Mouse (Mus musculus) gastrocnemius, adult 8-10 months (tissue): ENCODE data around the gene 6030498E09Rik. TPM values are rescaled to one million over a fixed set of nuclear protein-coding genes. Genes with fewer than 3 reads are reported as not detected.

Source experiments
- DNase-seq, 2 experiments: peaks; one replicate each; pipeline ENCODE4 v3.0.0; 2022; ENCODE audit warnings: low spot score in 2 of 2
- microRNA-seq: library from miRNA; unstranded; fragments of <30 nt; microRNA quantifications from one replicate; pipeline ENCODE4 v1.2.0, GENCODE M21; 2022
- total RNA-seq, 4 experiments: library from RNA; stranded (reverse); gene quantifications; 2 replicates each; pipeline ENCODE4 v1.2.4; 2022

6030498E09Rik gene
- total RNA-seq: not detected

DNA sequence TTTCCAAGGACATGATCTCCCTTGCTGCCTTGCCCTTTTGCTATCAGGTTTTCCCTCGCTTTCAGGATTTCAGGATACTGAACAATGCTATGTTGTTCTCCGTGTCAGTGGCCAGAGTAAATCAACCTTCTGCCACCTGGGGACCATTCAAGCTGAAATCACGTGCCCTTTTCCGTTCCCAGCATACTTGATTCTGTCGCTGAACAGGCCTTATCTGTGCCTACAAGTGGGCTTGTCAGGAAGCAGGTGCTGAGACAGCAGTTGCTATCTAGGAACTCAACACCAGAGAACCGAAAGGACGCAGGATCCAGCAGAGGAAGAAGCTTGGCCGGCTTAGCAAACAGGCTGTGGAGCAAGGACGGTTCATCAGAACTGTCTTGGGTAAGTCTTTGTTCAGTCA is at the start of gene 6030498E09Rik:
TSS of gene 6030498E09Rik (plus strand) at position 194 of the 400 bp plus-strand sequence.
- DNase-seq: no peak

DNA sequence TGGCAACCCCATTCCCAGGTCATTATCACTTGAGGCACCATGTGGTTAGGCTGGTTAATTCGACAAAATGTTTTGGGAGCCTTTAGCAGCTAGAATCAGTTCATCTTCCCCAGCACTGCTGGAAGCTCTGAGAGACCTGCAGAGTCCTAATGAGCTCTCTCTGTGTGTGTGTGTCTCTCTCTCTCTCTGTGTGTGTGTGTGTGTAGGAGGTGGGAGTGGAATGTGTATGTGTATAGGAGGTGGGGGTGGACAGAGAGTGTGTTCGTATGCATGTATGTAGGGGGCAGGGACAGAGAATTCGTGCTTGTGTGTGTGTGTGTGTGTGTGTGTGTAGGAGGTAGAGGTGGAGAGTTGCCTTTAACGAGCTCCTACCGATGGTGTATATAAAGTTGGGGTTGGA is 42.4 kb upstream of the 6030498E09Rik start:
- no peak for DNase-seq

DNA sequence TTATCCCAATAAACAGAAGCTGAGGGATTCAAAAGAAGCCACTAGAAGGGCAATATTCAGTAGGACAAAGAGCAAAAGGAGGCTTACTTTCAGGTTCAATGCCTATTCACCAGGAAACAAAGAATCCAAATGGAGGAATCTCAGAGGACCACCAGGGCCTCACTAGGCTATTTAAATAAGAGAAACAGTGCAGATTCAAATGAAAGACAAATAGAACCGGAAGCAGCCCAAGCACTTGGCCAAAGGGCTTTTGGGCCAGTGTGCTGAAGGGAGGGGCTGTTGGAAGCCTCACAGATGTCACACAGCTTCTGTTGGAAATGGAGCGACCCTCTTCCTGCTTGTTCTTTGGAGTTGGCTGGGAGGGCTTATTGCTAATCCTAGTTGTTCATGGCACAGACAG is 41.8 kb upstream of the 6030498E09Rik start:
- DNase-seq: no peak

DNA sequence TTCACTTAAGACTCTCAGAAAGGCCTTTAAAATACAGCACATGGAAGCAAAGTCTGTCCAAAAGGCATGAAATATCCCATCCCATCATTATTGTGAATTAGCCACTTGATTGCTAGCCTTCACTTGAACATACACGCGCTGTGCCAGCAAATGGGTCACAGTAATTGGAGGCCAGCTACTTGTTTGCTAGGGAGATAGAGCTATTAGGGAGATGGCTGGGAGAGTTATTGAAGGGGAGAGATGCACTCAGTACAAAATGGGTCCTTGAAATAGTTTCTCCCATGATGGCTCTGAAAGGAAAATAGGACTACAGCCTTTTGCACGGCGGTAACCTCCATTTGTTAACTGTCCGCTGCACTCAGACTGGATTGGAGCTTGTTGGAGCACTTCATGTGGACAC is 38.8 kb upstream of the 6030498E09Rik start:
- DNase-seq: no peak

DNA sequence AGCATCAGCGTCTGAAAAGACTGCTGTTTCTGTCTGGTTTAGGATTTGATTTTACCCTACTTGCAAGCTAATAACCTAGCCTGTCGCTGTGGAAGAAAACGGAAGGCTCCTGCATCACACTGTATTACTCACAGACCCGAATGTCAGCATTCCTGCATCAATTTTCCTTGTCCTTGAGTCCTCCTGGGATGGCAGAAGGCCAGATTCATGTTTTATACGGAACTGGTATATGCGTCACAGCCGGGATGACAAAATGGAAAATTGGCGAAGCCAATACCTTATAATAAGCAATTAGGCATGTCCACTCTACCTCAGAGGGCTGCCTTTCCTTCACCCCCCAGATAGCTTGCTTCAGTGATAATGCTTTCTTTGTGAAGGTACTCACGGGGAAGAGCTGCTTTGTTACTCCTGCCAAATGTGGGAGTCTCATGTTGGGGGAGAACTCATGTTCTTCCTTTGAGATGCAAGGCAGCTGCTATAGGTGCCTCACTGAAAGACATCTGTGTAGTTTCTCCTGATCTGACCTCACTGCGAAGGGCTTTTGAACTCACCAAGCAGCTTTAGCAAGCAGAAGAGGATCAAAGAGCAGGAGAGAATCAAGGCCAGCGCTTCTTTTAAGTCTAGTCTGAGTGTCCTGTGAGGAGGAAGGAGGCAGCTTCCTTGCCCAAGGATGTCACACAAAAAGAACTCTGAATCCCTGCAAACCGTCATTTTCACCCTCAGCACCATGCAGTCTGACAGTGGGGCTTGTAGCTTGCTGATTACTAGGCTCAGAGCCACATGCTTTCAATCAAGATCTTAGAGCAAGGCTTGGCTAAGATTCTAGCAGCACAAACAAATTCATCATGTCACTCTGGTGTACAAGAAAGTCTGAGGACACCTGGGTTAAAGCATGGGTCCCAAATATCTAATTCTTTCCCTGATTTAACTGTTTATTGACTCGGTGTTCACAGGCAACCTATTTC is 37.3 kb upstream of the 6030498E09Rik start:
- no peak for DNase-seq

DNA sequence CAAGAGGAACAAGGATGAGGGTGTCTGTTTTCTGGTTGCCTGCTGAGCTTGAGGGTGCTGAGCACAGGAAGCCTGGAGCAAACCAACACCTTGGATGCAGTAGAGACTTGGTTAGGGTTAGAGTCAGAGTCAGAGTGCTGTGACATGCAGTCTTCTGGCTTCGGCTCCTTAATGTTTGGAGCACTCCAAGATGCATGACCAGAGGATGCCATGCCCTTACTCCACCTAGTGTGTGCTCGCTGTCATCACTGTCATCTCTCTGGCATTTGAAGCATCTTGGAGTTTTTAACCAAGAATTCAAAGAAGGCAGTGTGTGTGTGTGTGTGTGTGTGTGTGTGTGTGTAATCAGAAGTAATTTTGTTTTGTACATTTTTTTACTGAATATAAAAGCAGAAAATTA is 1.0 kb upstream of the 6030498E09Rik start:
- DNase-seq: no peak

DNA sequence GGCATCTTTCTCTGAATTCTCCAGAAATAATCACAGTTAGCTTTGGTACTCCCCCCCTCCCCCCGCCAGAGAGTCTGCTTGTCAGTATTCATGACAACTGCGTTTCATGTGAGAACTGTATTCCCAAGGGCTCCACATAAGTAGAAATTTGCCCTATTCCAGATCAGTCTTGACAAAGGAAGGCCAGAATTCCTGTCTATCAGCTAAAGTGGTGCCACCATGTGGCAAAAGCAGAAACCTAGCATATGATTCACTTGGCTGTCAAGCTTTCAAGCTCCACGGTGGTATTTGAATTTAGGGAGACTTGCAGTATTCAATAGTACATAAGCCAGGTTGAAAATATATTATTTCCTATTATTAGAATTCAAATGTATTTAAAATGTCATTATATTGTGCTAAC is 585 bp upstream of the 6030498E09Rik start:
- no peak for DNase-seq

DNA sequence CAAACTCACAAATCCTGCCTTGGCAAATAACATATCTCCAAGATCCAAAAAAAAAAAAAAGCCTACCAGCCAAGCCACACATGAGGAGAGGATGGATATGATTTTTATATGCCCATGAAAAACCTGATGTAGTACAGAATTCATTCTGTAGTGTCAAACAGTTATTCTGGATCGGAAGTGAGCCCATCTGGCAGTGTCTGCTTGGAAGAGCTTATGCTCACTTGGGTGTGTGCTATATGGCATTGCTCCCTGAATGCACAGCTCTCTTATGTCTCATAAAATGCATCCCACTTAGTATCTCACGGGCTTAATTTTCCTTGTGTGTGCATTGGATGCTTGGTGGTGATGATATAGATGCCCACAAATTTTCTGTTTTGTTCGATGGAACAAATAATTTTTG is 21.9 kb downstream of the 6030498E09Rik start:
- DNase-seq: no peak

DNA sequence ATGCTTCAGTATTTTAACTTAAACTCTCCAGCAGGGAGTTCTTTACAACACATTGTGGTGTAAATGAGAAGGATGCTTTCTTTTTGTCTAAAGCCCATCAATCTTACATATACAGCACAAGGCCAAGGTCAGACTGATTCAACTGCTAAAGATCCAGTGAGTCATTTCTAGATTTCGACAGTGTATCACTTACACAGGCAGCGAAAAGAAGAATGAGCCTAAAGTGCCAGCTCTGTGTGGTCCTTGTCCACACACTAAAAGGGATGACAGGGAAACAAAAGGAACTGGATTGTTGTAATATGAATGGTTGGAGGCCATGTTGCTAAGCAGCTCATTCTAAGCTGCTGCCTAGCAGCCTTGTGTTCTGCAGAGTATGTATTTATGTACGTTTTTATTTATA is 41.5 kb downstream of the 6030498E09Rik start:
- no peak for DNase-seq

DNA sequence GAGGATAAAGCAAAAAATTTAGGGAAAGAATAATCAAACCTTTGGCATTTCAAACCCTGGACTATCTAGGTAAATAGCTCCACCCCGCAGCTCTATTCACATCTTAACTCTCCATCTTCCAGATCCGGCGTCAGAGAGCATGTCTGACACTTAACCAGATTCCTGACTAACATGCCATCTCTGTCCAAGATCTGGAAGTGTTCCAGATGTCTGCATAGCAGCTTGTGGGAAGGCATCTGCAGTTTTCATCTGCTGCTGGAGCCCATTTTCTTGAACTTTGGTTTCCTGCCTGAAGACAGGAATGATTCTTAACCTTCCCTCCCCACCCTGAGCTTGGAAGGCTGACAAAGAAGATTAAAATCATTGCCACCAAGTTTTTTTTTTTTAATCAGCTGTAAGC is 44.4 kb downstream of the 6030498E09Rik start:
- no peak for DNase-seq

DNA sequence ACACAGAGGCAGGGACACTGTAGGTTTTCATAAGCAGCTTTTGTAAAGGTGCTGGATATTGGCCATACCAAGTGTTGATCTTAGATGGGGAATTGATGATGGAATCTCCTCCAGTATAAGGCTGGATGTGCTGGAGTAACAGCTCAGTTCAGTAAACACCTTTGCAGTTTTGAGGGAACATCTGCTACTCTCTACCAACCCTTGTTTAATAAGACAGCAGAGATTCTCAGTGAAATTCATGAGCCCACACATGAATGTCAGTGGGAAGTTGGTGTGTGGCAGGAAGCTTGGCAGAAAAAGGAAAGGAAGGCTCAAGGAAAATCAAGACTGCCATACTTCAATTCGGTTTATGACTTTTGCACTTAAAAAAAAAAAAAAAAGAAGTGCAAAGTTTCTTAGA is 186.1 kb downstream of the 6030498E09Rik start:
- DNase-seq: no peak

DNA sequence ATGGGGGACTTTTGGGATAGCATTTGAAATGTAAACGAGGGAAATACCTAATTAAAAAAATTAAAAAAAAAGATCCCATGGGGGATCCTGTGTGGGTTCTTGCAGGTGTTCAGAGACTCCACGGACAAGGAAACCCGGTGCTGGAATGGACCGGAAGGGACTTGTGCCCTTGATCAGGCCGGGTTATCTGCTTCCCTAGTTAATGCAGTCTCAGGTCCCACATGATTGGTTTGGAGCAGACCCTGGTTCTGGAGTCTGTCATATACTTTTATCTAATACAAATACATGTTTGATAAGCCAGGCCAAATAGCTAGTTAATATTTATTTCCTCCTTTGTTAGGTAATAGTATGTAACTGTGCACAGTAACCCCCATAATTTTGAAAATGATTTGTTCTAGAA is 223.8 kb downstream of the 6030498E09Rik start:
- DNase-seq: no peak

Small RNA genes lying within 50 kb of the gene (microRNA-seq; reads per million reads assigned to microRNA genes)
- not detected for gene Gm25642

Other genes starting within 250 kb of the 6030498E09Rik start
- 1 to 10 TPM; 7.9 to 9.3 (median 8.5) TPM for gene Cul4b, start 196.5 kb upstream of the 6030498E09Rik start, total RNA-seq
- 10 to 100 TPM; 37.4 to 47.1 (median 43.6) TPM for gene Mcts1, start 172.1 kb upstream of the 6030498E09Rik start, total RNA-seq
- 10 to 100 TPM in 3 of 4 experiments, 1 to 10 TPM in 1; 9.6 to 12.6 (median 11.9) TPM for gene C1galt1c1, start 137.6 kb upstream of the 6030498E09Rik start, total RNA-seq